Mouse (Mus musculus) layer of hippocampus, postnatal 25 days (tissue): ENCODE results near the gene Vmo1. TPM values are rescaled to one million over a fixed set of nuclear protein-coding genes. Genes with fewer than 3 reads are reported as not detected.
"Not testable (repeated sequence)": the region's sequence is repeated elsewhere in the genome, so short reads cannot be mapped to it uniquely, and the experiment has no call there.

Experiments
- DNase-seq, 2 experiments: peaks; one replicate each; pipeline ENCODE4 v3.0.0; 2022; ENCODE audit warnings: mixed read lengths in 2 of 2, low spot score in 1 of 2; ENCODE audit errors: extremely low spot score in 1 of 2
- total RNA-seq, 2 experiments: library from RNA; stranded (reverse); gene quantifications; 2 replicates each; pipeline ENCODE4 v1.2.3; 2021

The Vmo1 gene
- total RNA-seq, 2 experiments from 2014 or later, result not detected

DNA sequence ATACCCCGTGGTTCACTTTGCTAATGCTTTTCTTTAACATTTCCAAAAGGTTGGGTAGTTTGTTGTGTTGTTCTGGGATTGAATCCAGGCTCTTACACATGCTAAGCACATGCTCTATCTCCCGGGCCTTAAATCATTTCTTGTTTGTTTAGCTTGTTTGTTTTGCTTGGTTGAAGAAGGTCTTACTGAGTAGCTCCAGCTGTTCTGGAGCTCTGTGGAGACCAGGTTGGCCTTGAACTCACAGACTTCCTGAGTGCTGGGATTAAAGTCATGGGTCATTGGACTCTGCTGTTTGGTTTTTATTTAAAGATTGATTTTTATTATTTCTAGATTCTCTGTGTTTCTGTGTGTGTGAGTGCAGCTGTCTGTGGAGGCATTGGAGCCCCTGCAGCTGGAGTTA lies 28.9 kb downstream of the Vmo1 start:
- DNase-seq, result no peak

- DNase-seq, result no peak
Observed at GRCm38 (mm10) chr11:70474872-70475534, 39.4 kb downstream of the Vmo1 start.

- not testable (repeated sequence) for DNase-seq
Observed at GRCm38 (mm10) chr11:70473291-70473690, 41.1 kb downstream of the Vmo1 start.

DNA sequence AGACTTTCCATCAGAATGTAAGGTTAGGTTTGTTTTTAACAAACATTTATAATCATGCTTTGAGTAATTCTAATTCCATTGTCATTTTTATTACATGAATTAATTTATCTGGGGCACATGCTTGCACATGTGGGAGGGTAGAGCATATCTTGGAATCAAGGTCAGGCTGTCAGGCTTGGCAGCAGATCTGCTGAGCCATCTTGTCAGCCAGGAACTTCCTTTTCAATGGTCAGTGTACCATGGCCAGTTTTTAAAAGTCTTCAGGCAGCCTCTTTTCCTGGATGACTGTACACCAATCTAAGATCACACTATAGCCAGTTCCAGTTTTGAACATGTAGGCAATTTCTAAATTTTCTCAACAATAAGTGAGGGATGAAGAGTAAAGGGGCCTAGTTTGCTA lies 41.7 kb downstream of the Vmo1 start:
- no peak for DNase-seq

- no peak for DNase-seq
Observed at GRCm38 (mm10) chr11:70469764-70470163, 44.7 kb downstream of the Vmo1 start.

DNA sequence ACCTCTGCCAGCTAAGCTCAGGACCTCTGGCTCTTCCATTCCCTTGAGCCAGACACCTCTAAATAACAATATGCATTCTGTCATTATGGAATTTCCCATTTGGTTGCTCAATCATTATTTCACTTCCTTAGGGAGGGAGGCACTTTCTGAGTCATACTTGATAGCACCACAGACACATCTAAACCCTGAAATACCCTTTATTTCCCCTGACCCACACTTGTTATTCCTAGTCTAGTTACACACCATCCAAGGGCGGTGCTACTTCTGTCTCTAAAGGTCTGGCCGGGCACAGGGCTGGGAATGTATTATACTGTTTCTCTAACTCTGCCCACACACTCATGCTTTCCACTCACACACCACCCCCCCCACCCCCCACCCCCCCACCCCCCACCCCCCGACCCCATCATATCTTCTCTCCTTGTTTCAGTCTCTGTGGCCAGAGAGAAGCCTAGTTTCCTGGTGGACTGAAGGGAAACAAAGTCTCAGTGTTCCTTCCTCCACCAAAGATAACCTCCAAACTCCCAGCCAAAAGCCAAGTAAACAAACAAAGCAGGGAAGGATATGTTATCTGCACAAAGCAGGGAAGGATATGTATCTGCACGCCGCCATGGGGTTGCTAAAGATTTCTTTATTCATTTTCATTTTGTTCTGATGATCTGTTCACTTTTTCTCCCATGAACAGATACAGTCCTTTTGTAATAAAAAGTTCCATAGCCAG lies 46.4 kb downstream of the Vmo1 start:
- no peak for DNase-seq

DNA sequence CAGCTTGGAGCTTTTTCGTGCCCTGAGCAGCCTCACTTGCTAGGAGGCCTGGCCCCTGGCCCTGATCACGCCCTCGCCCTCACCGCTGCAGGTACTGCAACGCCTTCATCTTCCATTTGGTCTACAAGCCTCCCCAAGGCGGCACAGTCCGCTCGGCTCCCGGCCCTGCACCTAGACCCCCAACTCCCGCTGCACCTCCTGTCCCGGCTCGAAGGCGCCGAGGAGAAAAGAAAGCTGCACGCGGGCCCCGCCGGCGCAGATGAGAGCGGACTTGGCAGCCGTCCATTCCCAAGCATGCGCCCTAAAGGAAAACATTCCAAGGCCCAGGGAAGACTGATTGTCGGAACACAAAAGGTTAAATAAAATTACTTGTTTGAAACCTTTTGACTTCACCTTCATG lies 48.6 kb downstream of the Vmo1 start:
- DNase-seq, result no peak

DNA sequence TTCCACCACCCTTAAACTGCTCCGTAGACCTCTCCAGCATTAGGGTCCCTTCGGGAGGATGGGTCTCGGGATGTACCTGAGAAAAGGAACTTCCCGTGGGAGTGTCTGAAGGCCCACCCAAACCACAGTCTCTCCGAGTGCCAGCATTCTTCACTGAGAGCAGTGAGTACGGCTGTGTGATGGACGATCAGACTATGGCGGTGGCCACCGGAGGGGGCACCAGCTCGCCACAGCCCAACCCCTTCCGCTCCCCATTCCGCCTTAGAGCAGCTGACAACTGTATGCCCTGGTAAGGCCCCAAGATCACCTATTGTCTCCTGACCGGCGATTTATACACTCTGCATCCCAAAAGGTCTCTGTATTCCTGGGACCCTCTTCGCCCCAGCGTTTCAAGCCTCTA lies 49.2 kb downstream of the Vmo1 start:
- DNase-seq, result no peak

DNA sequence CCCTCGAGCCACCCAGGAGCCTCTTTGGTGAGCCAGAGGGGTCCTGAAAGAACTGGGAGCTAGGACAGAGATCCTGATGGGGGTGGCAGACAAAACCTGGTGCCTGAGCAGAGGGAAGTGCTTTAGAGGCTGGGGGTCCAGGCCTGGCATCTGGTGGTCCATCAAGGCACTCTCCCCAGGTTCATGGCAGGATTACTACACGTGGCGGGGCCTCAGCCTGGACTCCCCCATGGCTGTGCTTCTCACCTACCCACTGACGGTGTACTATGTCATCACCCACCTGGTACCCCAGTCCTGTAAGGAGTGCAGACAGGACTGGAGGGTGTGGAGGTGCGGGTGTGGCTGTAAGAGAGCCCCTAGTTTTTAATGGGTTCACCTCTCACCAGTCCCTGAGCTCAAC lies 50.4 kb downstream of the Vmo1 start:
- no peak for DNase-seq

Other genes with a start within 250 kb of the Vmo1 start
- gene Alox12e, start 192.0 kb downstream of the Vmo1 start, total RNA-seq, result not detected
- not detected for gene Alox15, start 162.6 kb downstream of the Vmo1 start, total RNA-seq
- gene Pelp1, start 104.6 kb downstream of the Vmo1 start, total RNA-seq, result 10 to 100 TPM; 32.8 to 34.3 TPM
- 100 to 1,000 TPM in 1 of 2 experiments, 10 to 100 TPM in 1; 90.7 to 104 TPM for gene Arrb2, start 82.0 kb downstream of the Vmo1 start, total RNA-seq
- 10 to 100 TPM; 15.5 to 17.4 TPM for gene Med11, start 62.7 kb downstream of the Vmo1 start, total RNA-seq
- under 1 TPM; 0.37 to 0.42 TPM for gene Zmynd15, start 55.2 kb downstream of the Vmo1 start, total RNA-seq
- gene Cxcl16, start 54.6 kb downstream of the Vmo1 start, total RNA-seq, result 1 to 10 TPM in 1 of 2 experiments, under 1 TPM in 1; 0.62 to 1.1 TPM
- gene Tm4sf5, start 9.4 kb downstream of the Vmo1 start, total RNA-seq, result under 1 TPM; 0.47 to 0.61 TPM
- gene Gltpd2, start 4.6 kb upstream of the Vmo1 start, total RNA-seq, result not detected
- 100 to 1,000 TPM; 178 to 211 TPM for gene Psmb6, start 10.8 kb upstream of the Vmo1 start, total RNA-seq
- gene Gm40193, start 18.3 kb upstream of the Vmo1 start, total RNA-seq, result not detected
- 10 to 100 TPM; 16.2 to 18.9 TPM for gene Pld2, start 25.4 kb upstream of the Vmo1 start, total RNA-seq
- gene Mink1, start 48.3 kb upstream of the Vmo1 start, total RNA-seq, result 100 to 1,000 TPM; 434 to 488 TPM
- under 1 TPM in 1 of 2 experiments, not detected in 1; 0.66 TPM for gene 4930544D05Rik, start 101.2 kb upstream of the Vmo1 start, total RNA-seq
- under 1 TPM in 1 of 2 experiments, not detected in 1; 0.44 TPM for gene Chrne, start 104.6 kb upstream of the Vmo1 start, total RNA-seq
- not detected for gene Gp1ba, start 124.5 kb upstream of the Vmo1 start, total RNA-seq
- gene Rnf167, start 132.6 kb upstream of the Vmo1 start, total RNA-seq, result 10 to 100 TPM; 86.9 to 87.6 TPM
- gene Slc25a11, start 132.9 kb upstream of the Vmo1 start, total RNA-seq, result 100 to 1,000 TPM; 127 to 129 TPM
- gene Pfn1, start 140.0 kb upstream of the Vmo1 start, total RNA-seq, result 100 to 1,000 TPM; 376 to 385 TPM
- gene Eno3, start 142.6 kb upstream of the Vmo1 start, total RNA-seq, result 1 to 10 TPM; 7.2 to 8.2 TPM
- 10 to 100 TPM; 48.7 to 48.8 TPM for gene Spag7, start 154.8 kb upstream of the Vmo1 start, total RNA-seq
- 100 to 1,000 TPM; 326 to 389 TPM for gene Camta2, start 173.5 kb upstream of the Vmo1 start, total RNA-seq
- gene Inca1, start 185.5 kb upstream of the Vmo1 start, total RNA-seq, result 1 to 10 TPM; 3.1 to 3.4 TPM
- 10 to 100 TPM; 71.5 to 78.9 TPM for gene Kif1c, start 185.9 kb upstream of the Vmo1 start, total RNA-seq
- gene Zfp3, start 249.6 kb upstream of the Vmo1 start, total RNA-seq, result 10 to 100 TPM; 23.1 to 24.8 TPM